Mouse (Mus musculus): ENCODE data around the gene Mboat7. TPM values are rescaled to one million over a fixed set of nuclear protein-coding genes. Genes with fewer than 3 reads are reported as not detected.
A peak's percentile ranks its signal among the peaks of the same experiment; 100 is the strongest.

Gene Mboat7
- total RNA-seq, 1 experiment = 34.4 TPM

GRCm38 (mm10) chr7:3694076-3694948, 989 bp upstream of the Mboat7 start:
- peaks cover 4% of the 10 kb centered on the region for H3K36me3 ChIP-seq (ENCODE audit: control insufficient read depth, insufficient read depth, low read length, poor library complexity, severe bottlenecking)
- in situ Hi-C loops (cut with MboI; ENCODE audit: low sequenced_read_pairs in 2 of 2, unreplicated experiment in 2 of 2) = no loop called here
- DNase-seq (ENCODE audit: low read depth, low spot score) = peak; percentile 84
- peak overlapping the region; percentile 85 for H3K27ac ChIP-seq (ENCODE audit: insufficient read depth, low read depth, low read length, poor library complexity, severe bottlenecking)
- 0 out of 4 replicates have a peak, but pooled peaks cover 0 to 2% of the 10 kb centered on the region in 2 experiments for H3K4me1 ChIP-seq (ENCODE audit: control insufficient read depth in 2 of 2, insufficient read depth in 2 of 2, low read length in 2 of 2, poor library complexity in 1 of 2)
- H3K9ac ChIP-seq (ENCODE audit: insufficient read depth, low read depth, low read length, poor library complexity, severe bottlenecking) = peak overlapping the region; percentile 89
- no peaks in the 10 kb centered on the region for H3K9me3 ChIP-seq (ENCODE audit: control insufficient read depth, insufficient read depth, low read depth, low read length)
- peak overlapping the region; percentile 86 to 93 for H3K4me3 ChIP-seq (ENCODE audit: insufficient read depth in 1 of 2, low read depth in 1 of 2, low read length in 2 of 2, poor library complexity in 1 of 2, severe bottlenecking in 1 of 2)
- TF ChIP-seq ZNF384 (IDR thresholded peaks at IDR 0.05; ENCODE audit: low read depth, low read length) (no peak), CHD2 (IDR thresholded peaks at IDR 0.05; ENCODE audit: low read depth, low read length) (no peak), HCFC1 (IDR thresholded peaks at IDR 0.05; ENCODE audit: borderline replicate concordance, insufficient read depth, low read length) (no peak), ZC3H11A (IDR thresholded peaks at IDR 0.05; ENCODE audit: borderline replicate concordance, low read depth, low read length) (no peak), MAFK (IDR thresholded peaks at IDR 0.05; ENCODE audit: insufficient read depth, low read depth, low read length) (no peak)

- 0 out of 4 replicates have a peak, but pooled peaks cover 0 to 2% of the 10 kb centered on the region in 2 experiments for H3K4me1 ChIP-seq (ENCODE audit: control insufficient read depth in 2 of 2, insufficient read depth in 2 of 2, low read length in 2 of 2, poor library complexity in 1 of 2)
- no peaks in the 10 kb centered on the region for H3K9me3 ChIP-seq (ENCODE audit: control insufficient read depth, insufficient read depth, low read depth, low read length)
- TF ChIP-seq HCFC1 (IDR thresholded peaks at IDR 0.05; ENCODE audit: borderline replicate concordance, insufficient read depth, low read length) (no peak), CHD2 (IDR thresholded peaks at IDR 0.05; ENCODE audit: low read depth, low read length) (no peak), ZC3H11A (IDR thresholded peaks at IDR 0.05; ENCODE audit: borderline replicate concordance, low read depth, low read length) (no peak), MAFK (IDR thresholded peaks at IDR 0.05; ENCODE audit: insufficient read depth, low read depth, low read length) (no peak), ZNF384 (IDR thresholded peaks at IDR 0.05; ENCODE audit: low read depth, low read length) (no peak)
- peak overlapping the region; percentile 89 for H3K9ac ChIP-seq (ENCODE audit: insufficient read depth, low read depth, low read length, poor library complexity, severe bottlenecking)
- H3K27ac ChIP-seq (ENCODE audit: insufficient read depth, low read depth, low read length, poor library complexity, severe bottlenecking) = peak overlapping the region; percentile 85
- DNase-seq (ENCODE audit: low read depth, low spot score) = peak; percentile 77
- H3K4me3 ChIP-seq (ENCODE audit: insufficient read depth in 1 of 2, low read depth in 1 of 2, low read length in 2 of 2, poor library complexity in 1 of 2, severe bottlenecking in 1 of 2) = peak overlapping the region; percentile 86 to 93
- in situ Hi-C loops (cut with MboI; ENCODE audit: low sequenced_read_pairs in 2 of 2, unreplicated experiment in 2 of 2) = no loop called here
- peaks cover 4% of the 10 kb centered on the region for H3K36me3 ChIP-seq (ENCODE audit: control insufficient read depth, insufficient read depth, low read length, poor library complexity, severe bottlenecking)
Measured at GRCm38 (mm10) chr7:3693809-3694075, 419 bp upstream of the Mboat7 start.

- Histone ChIP-seq H3K9ac (ENCODE audit: insufficient read depth, low read depth, low read length, poor library complexity, severe bottlenecking) (peak within 1 kb of the TSS; percentile 90), H3K27ac (ENCODE audit: insufficient read depth, low read depth, low read length, poor library complexity, severe bottlenecking) (peak within 1 kb of the TSS; percentile 89), H3K9me3 (ENCODE audit: control insufficient read depth, insufficient read depth, low read depth, low read length) (no peaks in the 10 kb centered on the region), H3K4me1 (ENCODE audit: control insufficient read depth in 2 of 2, insufficient read depth in 2 of 2, low read length in 2 of 2, poor library complexity in 1 of 2) (0 out of 4 replicates have a peak, but pooled peaks cover 0 to 2% of the 10 kb centered on the region in 2 experiments), H3K4me3 (ENCODE audit: insufficient read depth in 1 of 2, low read depth in 1 of 2, low read length in 2 of 2, poor library complexity in 1 of 2, severe bottlenecking in 1 of 2) (peak within 1 kb of the TSS; percentile 86 to 93), H3K36me3 (ENCODE audit: control insufficient read depth, insufficient read depth, low read length, poor library complexity, severe bottlenecking) (peaks cover 3% of the 10 kb centered on the region; the same call in 1 of the 2 replicates)
- in situ Hi-C loops (cut with MboI; ENCODE audit: low sequenced_read_pairs in 2 of 2, unreplicated experiment in 2 of 2) = no loop called here
- no peak for DNase-seq (ENCODE audit: low read depth, low spot score)
- TF ChIP-seq ZNF384 (IDR thresholded peaks at IDR 0.05; ENCODE audit: low read depth, low read length) = no peak
- no peak for TF ChIP-seq ZC3H11A (IDR thresholded peaks at IDR 0.05; ENCODE audit: borderline replicate concordance, low read depth, low read length)
- no peak; the same call in 1 of the 2 replicates for TF ChIP-seq CHD2 (IDR thresholded peaks at IDR 0.05; ENCODE audit: low read depth, low read length)
Measured at GRCm38 (mm10) chr7:3692382-3692986, 839 bp downstream of the Mboat7 start, which contains the start of gene Tsen34. Gene Tsen34, plus strand, starts transcription at chr7:3692863.

- in situ Hi-C loops (cut with MboI; ENCODE audit: low sequenced_read_pairs in 2 of 2, unreplicated experiment in 2 of 2) = no loop called here
- Histone ChIP-seq H3K9ac (ENCODE audit: insufficient read depth, low read depth, low read length, poor library complexity, severe bottlenecking) (peak overlapping the region; percentile 90), H3K36me3 (ENCODE audit: control insufficient read depth, insufficient read depth, low read length, poor library complexity, severe bottlenecking) (peaks cover 3% of the 10 kb centered on the region; the same call in 1 of the 2 replicates), H3K4me1 (ENCODE audit: control insufficient read depth in 2 of 2, insufficient read depth in 2 of 2, low read length in 2 of 2, poor library complexity in 1 of 2) (0 out of 4 replicates have a peak, but pooled peaks cover 0 to 2% of the 10 kb centered on the region in 2 experiments), H3K4me3 (ENCODE audit: insufficient read depth in 1 of 2, low read depth in 1 of 2, low read length in 2 of 2, poor library complexity in 1 of 2, severe bottlenecking in 1 of 2) (peak overlapping the region; percentile 86 to 93), H3K9me3 (ENCODE audit: control insufficient read depth, insufficient read depth, low read depth, low read length) (no peaks in the 10 kb centered on the region), H3K27ac (ENCODE audit: insufficient read depth, low read depth, low read length, poor library complexity, severe bottlenecking) (no peak overlapping the region)
- no peak for TF ChIP-seq CHD2 (IDR thresholded peaks at IDR 0.05; ENCODE audit: low read depth, low read length)
- no peak for TF ChIP-seq ZC3H11A (IDR thresholded peaks at IDR 0.05; ENCODE audit: borderline replicate concordance, low read depth, low read length)
- no peak for TF ChIP-seq ZNF384 (IDR thresholded peaks at IDR 0.05; ENCODE audit: low read depth, low read length)
- no peak for TF ChIP-seq MAFK (IDR thresholded peaks at IDR 0.05; ENCODE audit: insufficient read depth, low read depth, low read length)
- TF ChIP-seq HCFC1 (IDR thresholded peaks at IDR 0.05; ENCODE audit: borderline replicate concordance, insufficient read depth, low read length) = no peak
- DNase-seq (ENCODE audit: low read depth, low spot score) = no peak
Measured at GRCm38 (mm10) chr7:3691919-3692318, 1.4 kb downstream of the Mboat7 start.
